Mouse (Mus musculus): ENCODE data around the gene Gm17374. TPM values are rescaled to one million over a fixed set of nuclear protein-coding genes. Genes with fewer than 3 reads are reported as not detected.

Gm17374 gene
- polyA plus RNA-seq (2012; rRNA removed; ENCODE audit: low replicate concordance): not detected in 2 replicates

DNA sequence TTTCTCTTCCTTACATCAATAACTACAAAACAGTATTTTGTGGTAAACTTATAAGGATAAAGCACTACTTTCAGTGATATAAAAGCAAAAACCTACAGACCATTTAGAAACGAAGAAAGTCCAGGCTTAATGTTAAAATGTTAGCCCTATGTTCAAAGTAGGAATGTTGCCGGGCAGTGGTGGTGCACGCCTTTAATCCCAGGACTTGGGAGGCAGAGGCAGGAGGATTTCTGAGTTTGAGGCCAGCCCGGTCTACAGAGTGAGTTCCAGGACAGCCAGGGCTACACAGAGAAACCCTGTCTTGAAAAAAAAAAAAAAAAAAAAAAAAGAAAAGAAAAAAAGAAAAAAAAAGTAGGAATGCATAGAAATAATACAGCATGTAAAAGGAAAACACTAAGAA, at the start of gene Gm17374:
Gene Gm17374, plus strand, starts transcription at position 301 of the 400 bp plus-strand sequence.

GRCm38 (mm10) chr2:140170127-140170802, 18.4 kb downstream of the Gm17374 start, which contains the start of the genes Esf1 and Ndufaf5:
Gene Esf1, minus strand, starts transcription at chr2:140170564.
Gene Ndufaf5, plus strand, starts transcription at chr2:140170649.

Other genes starting within 250 kb of the Gm17374 start
- gene Tasp1, start 85.2 kb upstream of the Gm17374 start, polyA plus RNA-seq (2012; rRNA removed; ENCODE audit: low replicate concordance): 0.72 and 0.88 TPM in 2 replicates
- gene Esf1, start 18.5 kb downstream of the Gm17374 start, polyA plus RNA-seq (2012; rRNA removed; ENCODE audit: low replicate concordance): 0.11 and 0.14 TPM in 2 replicates
- 2.0 and 2.7 TPM in 2 replicates for gene Ndufaf5, start 18.6 kb downstream of the Gm17374 start, polyA plus RNA-seq (2012; rRNA removed; ENCODE audit: low replicate concordance)
- gene Sel1l2, start 237.7 kb downstream of the Gm17374 start, polyA plus RNA-seq (2012; rRNA removed; ENCODE audit: low replicate concordance): not detected in 2 replicates
- gene Macrod2, start 243.3 kb downstream of the Gm17374 start, polyA plus RNA-seq (2012; rRNA removed; ENCODE audit: low replicate concordance): 3.1 and 4.3 TPM in 2 replicates